Mouse (Mus musculus) embryonic stem cell, embryonic (primary cell): ENCODE results near the gene Dynll1.

Experiments
- CTCF ChIA-PET, 4 experiments: fragments of 300-600 bp in 2 of 4; fragments of 350-600 bp in 2 of 4; sonication (Branson Sonifier 250); formaldehyde crosslinking; loops; one replicate each; lab custom pipeline; 2022; ENCODE audit warnings: inconsistent platforms in 2 of 4; lab: Charles Lee
- POLR2A ChIA-PET, 4 experiments: fragments of 300-600 bp in 2 of 4; fragments of 350-600 bp in 2 of 4; sonication (Branson Sonifier 250); formaldehyde crosslinking; loops; one replicate each; lab custom pipeline; 2022; ENCODE audit warnings: antibody characterized with exemption in 4 of 4, inconsistent platforms in 1 of 4; lab: Charles Lee

The Dynll1 gene

DNA sequence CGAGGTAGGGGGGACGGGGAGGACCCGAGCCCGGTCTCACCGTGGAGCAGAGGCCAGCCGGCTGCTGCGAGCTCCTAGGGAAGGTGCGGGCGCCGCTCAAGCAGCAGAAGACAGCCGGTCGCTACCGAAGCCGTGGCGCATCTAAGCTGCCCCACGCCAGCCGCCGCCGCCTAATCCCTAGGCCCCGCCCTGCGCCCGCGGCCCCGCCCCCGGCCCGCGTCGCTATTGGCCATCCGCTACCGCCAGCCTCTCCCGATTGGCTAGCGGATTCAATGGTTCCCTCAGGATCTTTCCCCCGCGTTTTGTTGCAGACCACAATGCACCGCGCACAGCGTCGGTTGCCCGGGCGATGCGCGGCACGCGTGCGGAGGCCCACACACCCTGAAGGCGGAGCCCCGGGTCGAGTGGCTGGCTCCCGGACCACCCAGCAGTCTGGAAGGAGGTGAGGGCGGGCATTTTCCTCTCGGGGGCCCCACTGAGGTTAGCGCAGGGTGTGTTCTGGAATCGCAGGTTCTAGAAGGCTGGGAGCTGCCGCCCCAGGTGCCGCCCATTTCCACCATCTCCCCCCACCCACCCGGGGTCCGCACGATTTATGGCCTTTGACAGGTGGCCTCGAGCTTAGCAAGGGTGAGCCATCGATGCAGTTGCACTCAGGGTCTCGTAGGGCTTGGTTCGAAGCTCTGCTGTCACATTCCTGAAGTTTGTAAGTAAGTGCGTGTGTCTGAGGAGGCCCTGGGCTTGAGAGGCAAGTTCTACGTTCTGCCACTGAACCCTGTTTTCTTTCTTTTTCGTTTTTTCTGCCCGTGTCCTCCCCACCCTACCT is at the start of gene Dynll1:
Gene Dynll1, minus strand, starts transcription at position 208 of the 823 bp plus-strand sequence.
- ChIA-PET POLR2A (interaction anchor here (0.5 to 6.5 kb wide), 129 partner anchors 8 to 1313 kb away, joined by 3 to 170 read pairs (median 5); partner anchors contain the start of genes Rnf10 (in 3 of the 4), Srsf9 (in 3 of the 4), Cabp1 (in 2 of the 4) and Coq5 (in 2 of the 4)), CTCF (interaction anchor here in 3 of 4 experiments (0.6 to 1.4 kb wide), 10 partner anchors 9 to 378 kb away, joined by 3 to 6 read pairs (median 3); partner anchors contain the start of genes Oasl1 (in 1 of the 3) and Pop5 (in 1 of the 3))

DNA sequence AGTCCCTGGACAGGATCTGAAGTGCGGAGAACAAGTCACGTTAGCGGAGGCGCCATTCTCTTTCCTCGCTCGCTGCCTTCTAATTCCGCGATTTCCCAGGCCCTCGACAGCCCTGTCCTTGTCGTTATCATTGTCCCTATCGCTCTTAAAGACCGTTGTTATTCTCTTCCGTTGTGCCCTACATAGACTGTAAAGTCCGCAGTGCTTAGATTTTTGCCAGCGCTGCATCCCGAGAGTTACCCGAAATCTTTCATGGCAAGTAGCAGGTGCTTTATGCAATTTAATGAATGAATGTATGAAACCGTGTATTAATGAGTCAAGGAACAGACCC is 48.4 kb upstream of the Dynll1 start:
- CTCF ChIA-PET = interaction anchor here in 3 of 4 experiments (0.6 to 2.5 kb wide), 5 partner anchors 10 to 370 kb away, joined by 3 to 14 read pairs (median 4); no protein-coding TSS in a partner anchor
- POLR2A ChIA-PET = interaction anchor here (0.6 to 5.8 kb wide), 10 partner anchors 20 to 368 kb away, joined by 3 to 31 read pairs (median 4); partner anchors contain the start of genes Dynll1 (in 2 of the 4), Srsf9 (in 1 of the 4) and Unc119b (in 1 of the 4)

DNA sequence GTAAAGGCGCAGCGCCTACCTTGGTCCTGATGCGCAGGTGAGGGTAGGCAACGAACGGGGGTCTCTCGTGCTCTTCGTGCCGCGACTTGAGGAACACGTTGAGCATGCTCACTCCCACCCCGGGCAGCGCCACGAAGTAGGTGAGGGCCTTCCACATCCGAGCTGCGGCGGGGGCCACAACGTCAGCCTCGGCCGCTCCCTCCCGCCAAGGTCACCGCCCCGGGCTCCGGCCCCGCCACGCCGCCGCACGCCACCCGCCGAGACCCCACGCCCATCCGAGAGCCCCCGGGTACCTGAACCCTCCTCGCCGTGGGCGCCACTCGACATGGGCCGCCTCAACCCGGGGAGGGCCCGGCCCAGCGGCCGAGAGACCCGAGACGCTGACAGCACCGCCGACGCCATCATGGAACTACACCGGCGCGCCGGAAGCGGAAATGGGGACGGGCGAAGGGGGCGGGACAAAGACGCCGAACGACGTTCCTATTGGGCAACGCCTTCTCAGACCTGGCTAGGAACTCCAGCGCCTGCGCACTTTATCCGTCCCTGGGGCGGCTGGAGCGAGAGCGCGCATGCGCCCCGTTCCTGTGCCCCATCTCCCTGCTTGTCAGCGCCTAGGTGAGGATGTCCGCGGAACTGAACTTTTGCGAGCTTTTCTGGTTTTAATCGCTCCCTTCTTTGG is 47.9 kb upstream of the Dynll1 start, which contains the start of gene Cox6a1:
Gene Cox6a1, minus strand, starts transcription at position 436 of the 679 bp plus-strand sequence.
- CTCF ChIA-PET = interaction anchor here in 3 of 4 experiments (0.6 to 2.5 kb wide), 10 partner anchors 8 to 517 kb away, joined by 3 to 14 read pairs (median 4); partner anchors contain the start of gene Sirt4 (in 1 of the 3)
- POLR2A ChIA-PET = interaction anchor here (0.6 to 5.8 kb wide), 19 partner anchors 19 to 368 kb away, joined by 3 to 31 read pairs (median 4); partner anchors contain the start of genes Dynll1 (in 3 of the 4), Srsf9 (in 1 of the 4) and Unc119b (in 1 of the 4)

DNA sequence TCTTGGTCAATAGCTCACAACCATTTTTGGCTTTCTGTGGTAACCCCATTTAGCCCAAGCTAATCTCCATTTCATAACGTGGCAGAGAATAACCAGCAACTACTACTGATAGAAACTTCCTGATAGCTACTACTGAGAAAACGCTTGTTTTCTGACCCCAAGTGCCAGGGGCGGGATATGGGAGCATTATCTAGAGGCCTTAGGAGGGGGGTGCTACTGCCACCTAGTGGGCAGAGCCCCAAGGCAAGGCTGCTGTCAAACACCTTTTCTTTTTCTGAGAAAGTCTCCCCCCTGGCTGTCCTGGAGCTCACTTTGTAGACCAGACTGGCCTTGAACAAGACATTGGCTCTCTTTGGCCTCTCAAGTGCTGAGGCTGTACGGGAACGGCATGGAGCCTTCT is 46.8 kb upstream of the Dynll1 start:
- ChIA-PET POLR2A (interaction anchor here in 3 of 4 experiments (0.5 to 5.8 kb wide), 47 partner anchors 8 to 656 kb away, joined by 3 to 33 read pairs (median 4); partner anchors contain the start of genes Dynll1 (in 3 of the 3), Rnf10 (in 2 of the 3), Sirt4 (in 1 of the 3) and Srsf9 (in 1 of the 3)), CTCF (interaction anchor here (0.5 to 2.5 kb wide), 51 partner anchors 9 to 1414 kb away, joined by 3 to 19 read pairs (median 4); partner anchors contain the start of genes Pop5 (in 1 of the 4) and Sirt4 (in 1 of the 4))

DNA sequence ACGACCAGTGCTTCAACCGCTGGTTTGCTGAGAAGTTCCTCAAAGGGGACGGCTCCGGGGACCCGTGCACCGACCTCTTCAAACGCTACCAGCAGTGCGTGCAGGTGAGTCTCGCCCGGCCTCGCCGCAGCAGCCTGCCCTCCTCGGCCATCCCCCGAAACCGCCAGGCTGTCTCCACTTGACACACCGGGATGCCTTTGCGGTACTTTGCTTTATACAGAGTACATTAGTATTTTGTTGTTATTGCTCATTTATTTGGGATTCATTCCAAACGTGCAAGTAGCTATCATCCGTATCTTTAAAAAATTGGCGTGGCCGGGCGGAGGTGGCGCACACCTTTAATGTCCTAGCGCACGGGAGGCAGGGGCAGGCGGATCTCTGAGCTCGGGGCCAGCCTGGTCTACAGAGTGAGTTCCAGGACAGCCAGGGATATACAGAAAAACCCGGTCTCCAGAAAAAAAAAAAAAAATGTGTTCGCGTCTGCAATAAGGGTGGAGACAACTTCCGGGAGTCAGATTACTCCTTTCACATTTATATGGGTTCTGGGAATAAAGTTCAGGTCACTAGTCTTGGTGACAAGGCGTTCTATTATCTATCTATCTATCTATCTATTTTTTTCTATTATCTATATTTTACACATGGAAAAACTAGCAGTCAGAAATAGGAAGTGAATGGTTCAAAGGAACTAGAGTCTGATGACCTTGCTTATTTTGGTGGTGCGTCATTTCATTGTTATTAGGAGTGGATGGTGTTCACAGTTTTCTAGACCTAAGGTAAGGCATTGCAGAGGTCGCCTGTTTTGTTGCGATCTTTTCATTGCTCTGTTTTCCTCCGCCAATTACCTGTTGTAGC is 40.7 kb upstream of the Dynll1 start:
- POLR2A ChIA-PET = interaction anchor here in 2 of 4 experiments (0.6 to 2.7 kb wide), 15 partner anchors 9 to 268 kb away, joined by 3 to 8 read pairs (median 3); no protein-coding TSS in a partner anchor
- CTCF ChIA-PET = no interaction called here

DNA sequence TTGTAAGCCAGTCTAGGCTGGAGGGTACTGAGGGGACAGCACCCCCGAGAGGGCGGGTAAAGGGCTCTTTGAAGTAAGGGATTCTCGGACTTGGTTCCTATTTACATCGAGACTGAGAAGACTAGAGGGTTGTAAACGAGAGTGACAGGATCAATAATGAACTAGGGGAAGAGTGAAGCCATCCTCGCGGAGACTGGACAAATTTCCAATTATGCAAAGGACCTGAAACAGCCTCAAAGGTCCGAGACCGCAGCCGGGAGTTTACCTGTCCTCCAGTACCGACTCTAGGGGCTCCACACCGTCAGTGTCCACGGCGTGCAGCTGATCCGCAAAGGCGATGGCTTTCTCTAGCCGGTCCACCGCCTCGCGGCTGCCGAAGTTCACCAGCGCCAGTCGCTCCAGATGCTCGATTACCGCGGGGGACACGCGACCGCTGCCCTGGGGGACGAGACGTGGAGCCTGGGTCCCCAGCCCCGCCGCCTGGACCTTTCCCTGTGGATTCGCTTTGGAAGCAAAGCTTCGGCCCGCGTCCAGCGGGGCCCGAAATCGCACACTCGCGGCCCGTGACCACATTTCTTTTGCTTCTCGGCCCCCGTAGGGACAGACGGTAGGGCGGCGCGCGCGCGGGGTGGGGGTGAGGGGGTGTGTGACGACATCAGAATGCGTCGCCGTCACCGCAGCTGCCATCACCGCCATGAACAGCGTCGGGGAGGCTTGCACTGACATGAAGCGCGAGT is 39.9 kb upstream of the Dynll1 start, which contains the start of the genes Gatc and Triap1:
Gene Gatc, minus strand, starts transcription at position 602 of the 737 bp plus-strand sequence.
Gene Triap1, plus strand, starts transcription at position 649 of the 737 bp plus-strand sequence.
- POLR2A ChIA-PET = interaction anchor here (0.6 to 2.7 kb wide), 13 partner anchors 8 to 269 kb away, joined by 3 to 8 read pairs (median 3); no protein-coding TSS in a partner anchor
- CTCF ChIA-PET = no interaction called here

DNA sequence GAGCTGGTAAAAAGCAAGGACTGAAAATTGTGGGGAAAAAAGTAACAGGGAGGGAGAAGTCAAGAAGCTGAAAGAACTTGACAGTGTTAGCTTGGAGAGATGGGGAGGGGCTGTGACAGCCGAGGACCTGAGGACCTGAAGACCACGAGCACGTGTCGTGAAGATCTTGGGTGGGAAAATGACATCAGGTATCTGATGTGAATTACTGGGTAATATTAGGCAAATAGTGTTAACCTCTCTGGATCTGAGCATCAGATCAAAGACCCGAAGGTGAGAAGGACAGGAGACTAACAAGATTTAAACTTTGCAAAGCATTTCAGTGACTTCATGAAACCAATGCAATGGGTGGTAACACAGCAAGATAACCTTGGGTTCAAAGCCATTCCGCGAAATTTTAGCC is 39.2 kb upstream of the Dynll1 start:
- POLR2A ChIA-PET = interaction anchor here (0.5 to 1.9 kb wide), 6 partner anchors 12 to 63 kb away, joined by 3 to 5 read pairs (median 4); partner anchors contain the start of genes Dynll1 (in 1 of the 4) and Srsf9 (in 1 of the 4)

DNA sequence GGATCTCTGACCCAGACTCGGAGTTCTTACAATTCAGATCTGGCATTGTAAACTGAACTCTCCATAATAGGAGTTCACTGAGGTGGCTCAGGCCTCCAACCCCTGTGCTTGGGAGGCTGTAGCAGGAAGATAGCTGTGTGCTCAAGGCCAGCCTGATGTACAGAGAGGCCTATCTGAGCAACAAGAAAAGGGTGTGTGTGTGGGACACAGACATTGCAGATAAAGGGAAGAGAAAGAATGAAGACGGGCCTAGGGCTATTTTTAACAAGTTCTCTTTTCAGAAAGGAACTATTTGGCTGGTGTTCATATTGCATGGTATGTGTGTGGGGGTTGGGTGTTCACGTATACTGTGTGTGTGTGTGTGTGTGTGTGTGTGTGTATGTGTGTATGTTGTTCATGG is 32.8 kb upstream of the Dynll1 start:
- POLR2A ChIA-PET = interaction anchor here in 3 of 4 experiments (0.7 to 1.3 kb wide), 4 partner anchors 12 to 150 kb away, joined by 3 read pairs; no protein-coding TSS in a partner anchor
- CTCF ChIA-PET = no interaction called here

More for the DNA sequence above, 39.2 kb upstream of the Dynll1 start:
- CTCF ChIA-PET = no interaction called here

DNA sequence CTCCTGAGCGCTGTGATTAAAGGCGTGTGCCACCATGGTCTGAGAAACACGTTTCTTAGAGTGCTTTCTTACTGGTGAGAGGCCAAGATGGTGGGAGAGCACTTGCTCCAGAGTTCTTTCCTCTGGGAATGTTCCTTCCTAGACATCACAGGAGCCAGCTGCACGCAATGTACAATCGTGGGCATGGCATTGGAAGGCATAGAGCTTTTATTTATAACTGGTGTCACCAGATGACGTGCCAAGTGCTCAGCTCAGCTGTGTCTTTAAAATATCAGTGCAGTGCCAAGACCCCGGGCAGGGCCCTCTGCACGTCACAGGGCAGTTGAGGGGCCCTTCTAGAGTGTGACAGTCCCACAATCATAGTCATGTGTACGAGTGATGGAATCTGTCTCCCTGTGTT is 30.2 kb upstream of the Dynll1 start:
- ChIA-PET POLR2A (interaction anchor here in 3 of 4 experiments (0.6 to 5.2 kb wide), 10 partner anchors 10 to 56 kb away, joined by 3 to 31 read pairs (median 5); partner anchors contain the start of genes Cox6a1 (in 1 of the 3), Dynll1 (in 1 of the 3), Gatc (in 1 of the 3) and Triap1 (in 1 of the 3)), CTCF (interaction anchor here in 1 of 4 experiments (0.6 to 0.9 kb wide), 2 partner anchors 151 to 706 kb away, joined by 3 read pairs; no protein-coding TSS in a partner anchor)

DNA sequence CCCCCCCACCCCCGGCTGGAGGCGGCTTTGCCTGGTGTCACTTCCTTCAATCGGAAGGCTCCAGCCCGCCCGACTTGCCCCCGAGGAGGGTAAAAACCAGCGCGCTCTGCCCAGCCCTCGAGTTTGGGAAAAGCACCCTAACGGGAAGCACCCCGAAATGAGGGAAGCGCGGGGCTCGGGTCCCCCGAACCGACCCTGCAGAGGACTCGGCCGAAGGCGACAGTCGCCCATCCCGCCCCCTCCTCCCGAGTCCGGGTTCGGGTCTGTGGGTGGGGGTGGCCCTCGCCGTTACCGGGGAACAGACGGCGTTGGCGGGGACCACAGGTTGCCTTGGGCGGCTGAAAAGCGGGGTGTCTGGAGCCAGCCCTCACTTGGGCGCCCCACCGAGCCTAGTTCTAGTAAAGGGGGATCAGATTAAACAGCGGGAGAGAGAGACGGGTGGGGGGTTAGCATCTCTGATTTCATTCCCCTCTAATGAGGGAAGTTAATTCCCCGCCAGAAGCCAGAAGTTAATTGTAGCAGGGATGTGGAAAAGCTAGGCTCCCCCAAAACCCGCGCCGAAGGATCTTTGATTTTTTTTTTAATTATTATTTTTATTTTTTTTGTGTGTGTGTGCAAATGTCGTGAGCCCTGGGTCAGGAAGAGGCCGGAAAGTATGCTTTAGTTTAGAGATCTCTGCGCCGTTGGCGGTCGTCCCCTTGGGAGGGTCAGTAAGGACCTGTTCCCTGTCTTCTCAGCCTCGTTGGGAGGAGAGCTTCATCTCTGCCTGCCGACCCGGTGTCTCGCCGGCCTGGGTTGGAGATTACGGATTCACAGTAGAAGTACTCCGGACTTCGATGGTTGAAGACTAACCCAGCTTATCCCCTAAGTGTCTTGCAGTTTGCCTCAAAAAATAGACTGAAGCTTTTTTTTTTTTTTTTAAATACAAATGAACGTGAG is 27.1 kb upstream of the Dynll1 start:
- ChIA-PET POLR2A (interaction anchor here in 3 of 4 experiments (0.6 to 8.1 kb wide), 29 partner anchors 8 to 1268 kb away, joined by 3 to 56 read pairs (median 4); partner anchors contain the start of genes Dynll1 (in 2 of the 3), Cox6a1 (in 1 of the 3), Gatc (in 1 of the 3) and Rnf10 (in 1 of the 3)), CTCF (interaction anchor here in 2 of 4 experiments (0.6 to 1.7 kb wide), 7 partner anchors 10 to 229 kb away, joined by 3 to 5 read pairs (median 4); no protein-coding TSS in a partner anchor)

DNA sequence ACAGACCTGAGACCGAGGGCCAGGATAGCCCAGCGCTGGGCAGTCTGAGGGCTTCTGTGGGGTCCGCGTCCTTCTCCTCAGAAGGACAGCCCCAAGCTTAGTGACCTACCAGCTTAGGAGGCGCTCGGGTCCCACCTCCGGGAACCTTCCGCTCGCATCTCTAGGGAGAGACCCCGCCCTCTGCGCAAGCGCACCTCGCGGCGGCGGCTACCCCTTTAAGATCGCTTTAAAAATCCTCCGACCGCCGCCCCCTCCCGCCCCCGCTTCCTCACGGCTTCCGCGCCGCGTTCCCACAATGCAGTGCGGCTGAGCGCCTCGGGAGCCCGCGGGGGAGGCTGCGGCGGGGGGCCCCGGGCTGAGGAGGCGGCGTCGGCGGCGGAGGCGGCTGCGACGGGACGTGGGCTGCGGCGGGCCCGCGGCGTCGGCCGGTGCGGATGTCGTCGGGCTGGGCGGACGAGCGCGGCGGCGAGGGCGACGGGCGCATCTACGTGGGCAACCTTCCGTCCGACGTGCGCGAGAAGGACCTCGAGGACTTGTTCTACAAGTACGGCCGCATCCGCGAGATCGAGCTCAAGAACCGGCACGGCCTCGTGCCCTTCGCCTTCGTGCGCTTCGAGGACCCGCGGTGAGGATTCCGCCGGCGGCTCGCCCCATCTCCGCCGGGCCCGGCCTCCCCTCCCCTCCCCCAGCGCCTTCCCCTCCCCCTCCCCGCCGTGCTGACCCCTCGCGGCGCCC is 26.2 kb upstream of the Dynll1 start, which contains the start of gene Srsf9:
Gene Srsf9, plus strand, starts transcription at position 303 of the 735 bp plus-strand sequence.
- ChIA-PET POLR2A (interaction anchor here in 3 of 4 experiments (0.6 to 8.1 kb wide), 40 partner anchors 8 to 1267 kb away, joined by 3 to 56 read pairs (median 5); partner anchors contain the start of genes Dynll1 (in 3 of the 3), Cox6a1 (in 1 of the 3) and Rnf10 (in 1 of the 3)), CTCF (interaction anchor here in 1 of 4 experiments (0.6 to 1.0 kb wide), 7 partner anchors 9 to 759 kb away, joined by 3 to 5 read pairs (median 3); partner anchors contain the start of gene Fam222a)

DNA sequence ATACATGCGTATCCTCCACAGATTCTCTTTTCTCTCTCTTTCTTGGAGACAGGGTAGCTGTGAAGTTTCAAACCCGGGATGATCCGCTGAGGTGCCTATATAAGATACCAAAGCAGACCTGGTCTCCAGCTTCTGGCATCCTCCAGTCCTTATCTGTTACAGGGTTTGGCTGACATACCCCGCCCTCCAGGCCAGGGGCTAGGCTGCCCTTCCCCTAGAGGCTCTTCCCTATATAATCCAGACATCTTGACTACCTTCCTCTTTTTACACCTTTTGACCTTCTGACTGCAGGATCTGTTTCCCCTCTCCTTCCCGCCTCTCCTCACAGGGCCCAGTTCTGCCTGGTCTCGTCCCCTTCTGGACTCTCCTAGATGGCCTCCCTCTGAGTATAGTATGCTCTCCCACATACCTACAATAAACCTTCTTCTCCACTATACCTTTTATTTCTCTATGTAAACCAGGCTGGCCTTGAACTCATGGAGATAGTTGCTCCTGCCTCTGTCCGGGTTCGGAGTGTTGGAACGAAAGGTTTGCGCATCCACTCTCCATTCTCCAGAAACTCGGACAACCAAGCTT is 25.5 kb upstream of the Dynll1 start:
- ChIA-PET CTCF (interaction anchor here in 1 of 4 experiments (0.6 to 1.0 kb wide), 7 partner anchors 9 to 758 kb away, joined by 3 to 5 read pairs (median 3); partner anchors contain the start of gene Fam222a), POLR2A (interaction anchor here in 3 of 4 experiments (0.6 to 8.1 kb wide), 35 partner anchors 9 to 166 kb away, joined by 3 to 56 read pairs (median 5); partner anchors contain the start of genes Dynll1 (in 3 of the 3) and Cox6a1 (in 1 of the 3))
